Mouse (Mus musculus) forebrain, embryonic 16.5 days (tissue): Measurements from ENCODE around the gene Exoc3l. TPM values are rescaled to one million over a fixed set of nuclear protein-coding genes. Genes with fewer than 3 reads are reported as not detected.

Experiments used
- ATAC-seq: fragments of 200-750 bp; cut with Nextera tagmentation; 2 replicates; pipeline ENCODE4 v1.8.0; 2017; ENCODE audit warnings: mild to moderate bottlenecking, moderate library complexity
- H3K27ac ChIP-seq: fragments of 300-500 bp; sonication (generic); 2 replicates; pipeline ENCODE4 v1.5.1; 2014; ENCODE audit warnings: low read length, control low read depth
- H3K27me3 ChIP-seq: fragments of 300-500 bp; sonication (generic); replicated peaks from 2 replicates; pipeline ENCODE4 v1.6.1; 2014; ENCODE audit warnings: low read length; ENCODE audit not compliant: control insufficient read depth, insufficient read depth
- H3K36me3 ChIP-seq: fragments of 300-500 bp; sonication (generic); 2 replicates; pipeline ENCODE4 v1.6.1; 2014; ENCODE audit not compliant: control insufficient read depth, insufficient read depth
- H3K4me1 ChIP-seq: fragments of 300-500 bp; sonication (generic); replicated peaks from 2 replicates; pipeline ENCODE4 v1.6.1; 2014; ENCODE audit warnings: low read length; ENCODE audit not compliant: control insufficient read depth, insufficient read depth
- H3K4me2 ChIP-seq: fragments of 300-500 bp; sonication (generic); 2 replicates; pipeline ENCODE4 v1.6.1; 2014; ENCODE audit warnings: mild to moderate bottlenecking, low read length, control low read depth
- H3K4me3 ChIP-seq: fragments of 300-500 bp; sonication (generic); replicated peaks from 2 replicates; pipeline ENCODE4 v1.5.1; 2014; ENCODE audit warnings: mild to moderate bottlenecking, low read length, control low read depth
- H3K9ac ChIP-seq: fragments of 300-500 bp; sonication (generic); replicated peaks from 2 replicates; pipeline ENCODE4 v1.6.1; 2014; ENCODE audit warnings: low read depth, low read length, control low read depth
- H3K9me3 ChIP-seq: fragments of 300-500 bp; sonication (generic); 2 replicates; pipeline ENCODE4 v1.6.1; 2016; ENCODE audit warnings: low read length; ENCODE audit not compliant: control insufficient read depth
- WGBS: fragments of 180-500 bp; shearing (Covaris S2); extraction: QIAGEN DNeasy Blood & Tissue Kit; methylation state at CpG from one replicate; pipeline ENCODE4 v1.1.7; 2014; 5-methylcytosine and 5-hydroxymethylcytosine counted together
- polyA plus RNA-seq: library from polyadenylated mRNA; unstranded; fragments of >200 nt; fragmentation: Nextera tagmentation; extraction: Ambion mirVana; gene quantifications from 2 replicates; pipeline ENCODE4 v1.2.1, GENCODE M21; 2015

Exoc3l gene
- polyA plus RNA-seq, 1 experiment from 2014 or later = 12.9 TPM

DNA sequence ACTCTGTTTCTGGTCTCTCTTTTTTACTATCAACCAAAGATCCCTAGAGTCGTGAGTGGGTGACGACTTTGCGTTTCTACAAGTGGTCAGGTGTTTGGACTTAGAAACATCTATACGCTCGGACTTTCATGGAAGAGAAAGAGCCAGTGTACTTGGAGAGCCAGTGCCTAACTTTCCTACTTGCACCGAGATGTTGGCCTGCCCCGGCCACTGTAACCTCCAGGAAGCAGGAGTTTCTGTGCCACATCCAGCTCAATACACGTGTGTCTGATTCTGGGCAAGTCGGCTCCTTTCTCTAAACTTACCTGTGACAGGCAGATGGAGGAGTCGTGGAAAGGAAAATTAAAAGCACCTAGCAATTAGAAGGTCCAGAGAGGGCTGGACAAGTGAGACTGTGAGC lies 20.1 kb downstream of the Exoc3l start, which contains the start of gene Nol3:
Nol3 (plus strand) TSS at position 301 of the 400 bp plus-strand sequence.
- H3K27me3 ChIP-seq = peaks cover 67% of the 10 kb centered on the region
- WGBS = 4% methylated on average over 10 of the region's 10 CpGs
- ATAC-seq = no peak

DNA sequence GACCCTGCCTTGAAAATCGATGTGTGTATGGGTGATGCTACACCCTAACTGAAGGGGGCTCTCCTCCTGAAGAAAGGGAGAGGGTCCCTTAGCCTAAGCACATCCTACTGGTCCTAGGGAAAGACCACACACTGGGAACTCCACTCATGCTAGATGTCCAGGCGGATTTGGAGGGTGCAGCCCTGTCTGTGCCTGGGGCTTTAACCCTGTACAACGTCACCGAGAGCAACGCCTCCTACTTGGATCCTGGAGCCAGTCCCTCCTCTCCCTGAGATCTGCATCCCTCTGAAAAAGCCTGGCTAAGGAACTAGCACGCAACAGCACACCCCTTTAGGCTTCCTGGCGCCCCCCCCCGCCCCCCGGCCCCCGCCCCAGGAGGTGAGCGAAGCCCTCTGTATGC lies 20.5 kb downstream of the Exoc3l start:
- H3K9me3 ChIP-seq = no peaks in the 10 kb centered on the region
- no peak overlapping the region for H3K27ac ChIP-seq
- H3K4me2 ChIP-seq = no peak overlapping the region; the same call in 1 of the 2 replicates
- peaks cover 26% of the 10 kb centered on the region for H3K4me1 ChIP-seq
- H3K4me3 ChIP-seq = no peak overlapping the region
- no peak for ATAC-seq
- H3K36me3 ChIP-seq = 0 out of 2 replicates have a peak, but pooled peaks cover 3% of the 10 kb centered on the region
- WGBS = 5% methylated on average over 10 of the region's 11 CpGs
- H3K27me3 ChIP-seq = peaks cover 72% of the 10 kb centered on the region
- H3K9ac ChIP-seq = no peak overlapping the region

More for the DNA sequence above, 20.1 kb downstream of the Exoc3l start, which contains the start of gene Nol3:
- Histone ChIP-seq H3K4me1 (peaks cover 22% of the 10 kb centered on the region), H3K4me2 (peak within 1 kb of the TSS; percentile 86), H3K27ac (no peak within 1 kb of the TSS), H3K4me3 (peak within 1 kb of the TSS; percentile 46), H3K9me3 (no peaks in the 10 kb centered on the region), H3K36me3 (0 out of 2 replicates have a peak, but pooled peaks cover 3% of the 10 kb centered on the region), H3K9ac (peak within 1 kb of the TSS; percentile 59)

DNA sequence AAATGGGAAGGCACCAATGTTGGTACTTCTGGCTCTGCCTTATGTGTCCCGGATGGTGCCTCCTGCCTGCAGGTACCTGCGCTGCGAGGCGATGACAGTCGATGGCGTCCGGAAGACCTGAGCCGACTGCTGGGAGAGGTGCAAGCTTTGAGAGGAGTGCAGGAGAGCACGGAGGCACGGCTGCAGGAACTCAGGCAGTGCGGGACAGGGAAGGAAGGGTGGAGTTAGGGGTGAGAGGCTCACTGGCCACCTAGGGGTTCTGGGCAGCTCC lies 25.1 kb downstream of the Exoc3l start:
- Histone ChIP-seq H3K27ac (no peak overlapping the region), H3K4me3 (0 out of 2 replicates have a peak overlapping the region, but pooled peaks have one; percentile 2), H3K4me1 (peaks cover 31% of the 10 kb centered on the region), H3K4me2 (peak overlapping the region; percentile 12), H3K27me3 (peaks cover 92% of the 10 kb centered on the region), H3K36me3 (no peaks in the 10 kb centered on the region), H3K9me3 (peaks cover 3% of the 10 kb centered on the region; the same call in 1 of the 2 replicates), H3K9ac (no peak overlapping the region)
- WGBS = 2% methylated on average over 11 of the region's 11 CpGs
- ATAC-seq = no peak

DNA sequence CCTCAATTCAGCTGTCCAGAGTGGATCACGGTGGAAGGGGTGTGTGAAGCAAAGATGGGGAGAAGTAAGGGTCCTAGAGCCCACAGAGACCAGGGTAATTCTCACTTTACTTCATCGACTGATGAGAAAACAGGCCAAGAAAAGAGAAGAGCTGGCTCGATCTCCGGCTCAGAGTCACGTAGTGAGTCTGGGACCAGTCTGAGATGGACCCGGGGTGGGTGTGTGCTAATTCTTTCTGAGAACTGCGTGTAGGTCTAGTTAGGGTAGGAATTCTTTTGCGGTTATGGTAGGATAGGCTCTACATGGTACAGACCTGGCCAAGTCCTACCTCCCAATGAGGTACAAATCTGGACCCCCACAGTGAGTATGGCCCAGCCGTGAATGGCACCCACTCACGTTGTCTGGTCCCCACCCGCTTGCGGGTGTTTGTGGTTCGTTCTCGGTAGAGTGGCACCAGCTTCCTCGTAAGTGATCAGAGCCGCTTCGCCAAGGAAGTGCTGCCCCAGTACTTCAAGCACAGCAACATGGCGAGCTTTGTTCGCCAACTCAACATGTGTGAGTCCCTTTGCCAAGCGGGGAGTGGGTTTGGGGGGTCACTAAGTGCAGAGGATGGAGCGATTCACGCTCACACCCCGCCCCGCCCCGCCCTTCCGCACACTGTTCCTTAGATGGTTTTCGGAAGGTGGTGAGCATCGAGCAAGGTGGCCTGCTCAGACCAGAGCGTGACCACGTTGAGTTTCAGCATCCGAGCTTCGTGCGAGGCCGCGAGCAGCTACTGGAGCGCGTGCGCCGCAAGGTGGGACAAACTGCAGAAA lies 25.6 kb downstream of the Exoc3l start:
- peaks cover 3% of the 10 kb centered on the region; the same call in 1 of the 2 replicates for H3K9me3 ChIP-seq
- no peak for ATAC-seq
- H3K4me2 ChIP-seq = peak overlapping the region; percentile 90
- no peak overlapping the region for H3K27ac ChIP-seq
- H3K9ac ChIP-seq = peak overlapping the region; percentile 61; the same call in 1 of the 2 replicates
- peak overlapping the region; percentile 57; the same call in 1 of the 2 replicates for H3K4me3 ChIP-seq
- peaks cover 25% of the 10 kb centered on the region for H3K4me1 ChIP-seq
- H3K27me3 ChIP-seq = peaks cover 93% of the 10 kb centered on the region
- WGBS = 1% methylated on average over 39 of the region's 39 CpGs
- H3K36me3 ChIP-seq = no peaks in the 10 kb centered on the region

DNA sequence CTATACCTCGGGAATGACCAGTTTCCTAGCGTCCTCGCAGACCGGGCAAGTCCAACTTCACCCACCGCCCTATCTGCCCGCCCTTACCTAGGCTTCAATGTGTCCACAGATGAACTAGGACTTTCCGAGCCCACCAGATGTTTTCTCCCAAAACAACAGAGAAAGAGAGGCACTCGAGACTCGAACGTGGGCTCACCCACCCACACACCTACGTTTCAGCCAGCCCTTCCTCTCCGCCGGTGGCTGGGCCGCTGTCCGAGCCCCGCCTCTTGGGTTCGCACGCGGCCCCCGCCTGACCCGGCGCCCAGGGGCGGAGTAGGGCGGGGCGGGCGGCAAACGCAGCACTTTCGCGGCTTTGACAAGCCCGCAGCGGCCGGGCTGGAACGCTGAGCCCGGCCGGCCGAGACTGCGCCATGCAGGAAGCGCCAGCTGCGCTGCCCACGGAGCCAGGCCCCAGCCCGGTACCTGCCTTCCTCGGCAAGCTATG lies 26.4 kb downstream of the Exoc3l start, which contains the start of gene Hsf4:
Hsf4 (plus strand) TSS at position 341 of the 487 bp plus-strand sequence.
- peaks cover 3% of the 10 kb centered on the region; the same call in 1 of the 2 replicates for H3K9me3 ChIP-seq
- no peak for ATAC-seq
- peaks cover 94% of the 10 kb centered on the region for H3K27me3 ChIP-seq
- H3K9ac ChIP-seq = peak within 1 kb of the TSS; percentile 61
- no peak within 1 kb of the TSS for H3K27ac ChIP-seq
- H3K36me3 ChIP-seq = no peaks in the 10 kb centered on the region
- peak within 1 kb of the TSS; percentile 90 for H3K4me2 ChIP-seq
- WGBS = under 1% methylated on average over 42 of the region's 42 CpGs
- H3K4me1 ChIP-seq = peaks cover 31% of the 10 kb centered on the region
- peak within 1 kb of the TSS; percentile 57 for H3K4me3 ChIP-seq

DNA sequence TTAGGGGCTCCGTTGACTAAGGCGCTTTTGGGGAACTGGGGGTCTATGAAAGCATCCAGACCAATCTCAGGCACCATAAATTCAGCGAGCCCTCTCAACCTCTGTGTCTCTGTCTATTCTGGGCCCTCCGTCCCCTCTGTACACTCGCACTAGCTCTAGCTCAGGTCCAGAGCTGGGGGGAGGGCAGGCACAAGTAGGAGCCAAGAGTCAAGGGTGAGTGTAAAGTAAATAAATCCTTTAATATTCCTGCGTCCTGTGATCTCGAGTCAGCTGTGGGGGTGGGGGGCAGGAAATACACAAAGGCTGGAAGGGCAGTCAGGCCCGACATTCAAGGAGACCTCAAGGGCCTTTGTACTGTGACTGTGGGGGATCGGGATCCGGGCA lies 26.8 kb downstream of the Exoc3l start:
- H3K36me3 ChIP-seq = no peaks in the 10 kb centered on the region
- H3K4me3 ChIP-seq = peak overlapping the region; percentile 57
- H3K27ac ChIP-seq = no peak overlapping the region
- peak overlapping the region; percentile 90 for H3K4me2 ChIP-seq
- ATAC-seq = no peak
- peak overlapping the region; percentile 61 for H3K9ac ChIP-seq
- peaks cover 91% of the 10 kb centered on the region for H3K27me3 ChIP-seq
- peaks cover 33% of the 10 kb centered on the region for H3K4me1 ChIP-seq
- H3K9me3 ChIP-seq = peaks cover 3% of the 10 kb centered on the region; the same call in 1 of the 2 replicates
- 1% methylated on average over 10 of the region's 10 CpGs for WGBS

DNA sequence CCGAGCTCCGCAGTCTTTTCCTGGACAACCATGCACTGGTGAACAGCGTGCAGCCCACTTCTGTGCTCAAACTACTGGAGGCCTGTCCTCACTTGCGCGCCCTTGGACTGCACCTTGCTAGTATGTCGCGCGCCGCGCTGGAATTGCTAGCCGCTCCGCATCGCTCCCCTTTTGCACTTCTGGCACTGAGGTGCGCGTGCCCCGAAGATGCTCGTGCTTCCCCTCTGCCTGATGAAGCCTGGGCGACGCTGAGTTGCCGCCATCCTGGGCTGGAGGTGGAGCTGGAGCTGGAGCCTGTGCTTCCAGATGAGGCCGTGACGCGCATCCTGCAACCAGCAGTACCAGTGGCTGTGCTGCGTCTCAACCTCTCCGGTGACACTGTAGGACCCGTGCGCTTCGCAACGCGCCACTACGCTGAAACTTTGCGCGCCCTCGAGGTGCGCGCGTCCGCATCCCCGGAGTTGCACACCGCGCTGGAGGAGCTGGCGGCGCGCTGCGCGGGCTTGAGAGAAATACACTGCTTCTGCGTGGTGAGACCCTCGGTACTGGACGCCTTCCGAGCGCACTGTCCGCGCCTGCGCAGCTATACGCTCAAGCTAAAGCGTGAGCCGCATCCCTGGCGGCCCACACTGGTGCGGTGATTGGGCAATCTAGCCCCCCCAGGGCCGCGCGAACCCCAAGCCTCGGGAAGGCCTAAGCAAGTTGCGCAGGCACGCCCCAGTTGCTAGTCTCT lies 27.4 kb downstream of the Exoc3l start:
- peak overlapping the region; percentile 57 for H3K4me3 ChIP-seq
- peak overlapping the region; percentile 90 for H3K4me2 ChIP-seq
- H3K27ac ChIP-seq = no peak overlapping the region
- peaks cover 3% of the 10 kb centered on the region; the same call in 1 of the 2 replicates for H3K9me3 ChIP-seq
- no peaks in the 10 kb centered on the region for H3K36me3 ChIP-seq
- peak; percentile 92 for ATAC-seq
- H3K9ac ChIP-seq = peak overlapping the region; percentile 61
- H3K4me1 ChIP-seq = peaks cover 35% of the 10 kb centered on the region
- under 1% methylated on average over 65 of the region's 65 CpGs for WGBS
- peaks cover 92% of the 10 kb centered on the region for H3K27me3 ChIP-seq

DNA sequence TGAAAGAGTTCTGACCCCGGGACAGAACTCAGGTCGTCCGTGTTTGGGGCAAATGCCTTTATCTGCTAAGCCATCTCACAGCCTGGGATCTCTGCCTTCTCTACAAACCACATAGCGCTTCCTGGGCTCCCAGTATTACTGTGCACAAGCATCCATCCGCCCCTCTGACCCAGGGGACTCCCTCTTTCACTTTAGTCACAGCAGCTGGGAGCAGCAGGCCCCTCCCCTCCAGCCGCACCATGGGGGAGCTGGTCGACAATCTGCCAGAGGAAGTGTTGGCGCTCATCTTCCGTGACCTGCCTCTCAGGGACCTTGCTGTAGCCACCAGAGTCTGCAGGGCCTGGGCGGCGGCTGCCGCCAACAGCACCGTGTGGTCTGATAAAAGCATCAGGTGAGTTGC lies 29.1 kb downstream of the Exoc3l start:
- WGBS = 6% methylated on average over 13 of the region's 13 CpGs
- Histone ChIP-seq H3K36me3 (no peaks in the 10 kb centered on the region), H3K27me3 (peaks cover 79% of the 10 kb centered on the region), H3K9ac (no peak overlapping the region), H3K4me1 (peaks cover 35% of the 10 kb centered on the region), H3K27ac (no peak overlapping the region), H3K9me3 (peaks cover 3% of the 10 kb centered on the region; the same call in 1 of the 2 replicates), H3K4me2 (no peak overlapping the region), H3K4me3 (no peak overlapping the region)
- ATAC-seq = no peak

DNA sequence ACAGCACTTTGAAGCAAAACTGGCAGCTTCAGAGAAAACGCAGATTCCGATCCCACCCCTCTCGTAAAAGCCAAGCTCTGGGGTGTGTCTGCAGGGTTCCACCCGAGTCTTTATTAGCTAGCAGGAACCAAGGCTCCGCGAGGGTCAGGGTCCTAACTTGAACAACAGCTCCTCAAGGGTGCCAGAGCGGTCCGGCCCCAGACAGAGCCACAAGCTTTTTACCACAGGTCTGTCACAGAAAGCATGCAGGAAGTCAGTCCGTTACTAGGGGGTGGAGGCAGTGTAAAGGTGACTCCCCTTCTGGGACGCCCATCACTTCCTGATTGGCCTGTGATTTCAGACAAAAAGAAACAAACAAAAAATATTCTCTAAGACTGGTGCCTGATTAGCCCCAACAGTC lies 30.8 kb downstream of the Exoc3l start:
- Histone ChIP-seq H3K4me2 (peak overlapping the region; percentile 89), H3K36me3 (no peaks in the 10 kb centered on the region), H3K27me3 (peaks cover 79% of the 10 kb centered on the region), H3K4me3 (peak overlapping the region; percentile 73), H3K27ac (no peak overlapping the region), H3K9me3 (peaks cover 5% of the 10 kb centered on the region), H3K4me1 (peaks cover 29% of the 10 kb centered on the region), H3K9ac (no peak overlapping the region; the same call in 1 of the 2 replicates)
- 16% methylated on average over 10 of the region's 10 CpGs for WGBS
- no peak for ATAC-seq
